Mouse (Mus musculus) mature B cell (primary cell): ENCODE results near the gene Olfr128.
"Not testable (repeated sequence)": the region's sequence is repeated elsewhere in the genome, so short reads cannot be mapped to it uniquely, and the experiment has no call there.

Experiments used
- in situ Hi-C: fragments of 300-500 bp; cut with MboI; formaldehyde crosslinking; loops from 2 replicates; pipeline ENCODE4 v1.14.3; 2019

Olfr128 gene

GRCm38 (mm10) chr17:37920248-37920647 lies at the start of gene Olfr128:
Gene Olfr128 (plus strand): TSS chr17:37920548.
- in situ Hi-C loops = no loop called here

GRCm38 (mm10) chr17:37873830-37874229 lies 46.5 kb upstream of the Olfr128 start:
- in situ Hi-C loops = no loop called here

GRCm38 (mm10) chr17:37900137-37900536 lies 20.2 kb upstream of the Olfr128 start, which contains the start of gene Olfr127:
Gene Olfr127 (plus strand): TSS chr17:37900437.
- in situ Hi-C loops = no loop called here

- in situ Hi-C loops = not testable (repeated sequence)
Observed at GRCm38 (mm10) chr17:37906821-37907220, 13.5 kb upstream of the Olfr128 start.

- in situ Hi-C loops = no loop called here
Observed at GRCm38 (mm10) chr17:37952979-37953378, 32.6 kb downstream of the Olfr128 start, which contains the start of gene Olfr761. Gene Olfr761 (minus strand): TSS chr17:37953079.

- in situ Hi-C loops = no loop called here
Observed at GRCm38 (mm10) chr17:37973591-37973990, 53.2 kb downstream of the Olfr128 start.
